18 mouse cellular contexts compared by ENCODE assay signal in the genomic region with DNA sequence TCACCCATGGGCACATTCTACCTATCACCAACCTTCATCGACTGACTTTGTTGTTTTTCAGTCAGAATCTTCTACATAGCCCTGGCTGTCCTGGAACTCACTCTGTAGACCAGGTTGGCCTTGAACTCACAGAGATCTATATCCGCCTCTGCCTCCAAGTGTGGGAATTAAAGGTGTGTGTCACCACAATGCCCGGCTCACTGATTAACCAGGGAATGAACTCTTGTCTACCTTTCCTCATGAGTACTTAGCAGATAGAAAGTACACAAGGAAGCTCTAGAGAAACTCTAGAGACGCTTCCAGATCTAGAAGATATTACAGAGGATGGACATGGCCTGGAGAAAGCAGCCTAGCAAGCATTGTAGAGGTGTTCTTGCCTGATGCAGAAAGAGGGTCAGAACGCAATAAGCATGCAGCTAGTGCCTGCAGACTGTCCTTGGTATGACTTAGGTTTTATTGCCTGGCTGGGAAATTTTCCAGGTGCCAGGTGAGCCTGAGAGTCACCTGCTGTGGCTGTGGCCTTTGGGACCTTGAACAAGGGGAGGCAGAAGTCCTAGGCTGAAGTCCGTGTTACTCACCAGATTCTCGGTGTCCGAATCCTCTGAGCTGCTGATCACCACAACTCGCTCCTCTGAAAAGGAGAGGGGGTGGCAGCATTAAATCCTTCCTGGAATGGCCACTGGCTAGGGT. TPM values are rescaled to one million over a fixed set of nuclear protein-coding genes. Genes with fewer than 3 reads are reported as not detected.
DNase-seq lines count a peak whose midpoint lies in the region; ATAC-seq and TF ChIP-seq lines count a peak whose summit lies in the region.
"Had no signal": no experiment of that assay in that cellular context is flagged by ENCODE, and none has a peak within 500 bp of the region (broad histone marks: within the 10 kb centered on the region; RNA-seq: fewer than 3 reads in every experiment).

No protein-coding gene starts in this region.

- TF ChIP-seq POLR2A in small intestine, adult 2 months (IDR thresholded peaks at IDR 0.05; ENCODE audit: low read depth, low read length) = no peak
- no peak for TF ChIP-seq POLR2A in thymus, adult 2 months (IDR thresholded peaks at IDR 0.05; ENCODE audit: control insufficient read depth, extremely low read depth, insufficient read depth, low read length, poor library complexity)

- no peaks in the 10 kb centered on the region for H3K27me3 ChIP-seq in kidney, embryonic 14.5 days (ENCODE audit: control insufficient read depth, insufficient read depth, low read length)
- H3K27me3 ChIP-seq in midbrain, embryonic 11.5 days (ENCODE audit: control insufficient read depth, insufficient read depth, low read length) = no peaks in the 10 kb centered on the region
- no peaks in the 10 kb centered on the region for H3K27me3 ChIP-seq in midbrain, embryonic 15.5 days (replicated peaks)
- no peaks in the 10 kb centered on the region for H3K27me3 ChIP-seq in small intestine, adult 2 months (ENCODE audit: control insufficient read depth, insufficient read depth, low read length)
- H3K27me3 ChIP-seq in embryonic facial prominence, embryonic 10.5 days (replicated peaks; ENCODE audit: low read depth, poor library complexity, severe bottlenecking) = no peaks in the 10 kb centered on the region
- H3K27me3 ChIP-seq in thymus, adult 2 months (ENCODE audit: control insufficient read depth, insufficient read depth, low read length) = no peaks in the 10 kb centered on the region
- H3K27me3 ChIP-seq: forebrain, embryonic 13.5 days; heart, embryonic 13.5 days had no signal

- no peak overlapping the region for H3K9ac ChIP-seq in kidney, embryonic 14.5 days (ENCODE audit: low read depth, low read length)
- no peak overlapping the region for H3K9ac ChIP-seq in midbrain, embryonic 11.5 days (ENCODE audit: low read length)
- no peak overlapping the region for H3K9ac ChIP-seq in midbrain, embryonic 15.5 days
- H3K9ac ChIP-seq: forebrain, embryonic 13.5 days; forebrain, postnatal 0 days; heart, embryonic 13.5 days had no signal

- H3K4me1 ChIP-seq in kidney, embryonic 14.5 days (ENCODE audit: control insufficient read depth, insufficient read depth, low read length) = 0 out of 2 replicates have a peak, but pooled peaks cover 4% of the 10 kb centered on the region
- no peaks in the 10 kb centered on the region for H3K4me1 ChIP-seq in midbrain, embryonic 11.5 days (ENCODE audit: control insufficient read depth, insufficient read depth, low read length)
- no peaks in the 10 kb centered on the region for H3K4me1 ChIP-seq in midbrain, embryonic 15.5 days
- peaks cover 34% of the 10 kb centered on the region for H3K4me1 ChIP-seq in small intestine, adult 2 months (ENCODE audit: control insufficient read depth, insufficient read depth, insufficient read length, low read length)
- peaks cover 16% of the 10 kb centered on the region for H3K4me1 ChIP-seq in embryonic facial prominence, embryonic 10.5 days
- peaks cover 18% of the 10 kb centered on the region for H3K4me1 ChIP-seq in thymus, adult 2 months (replicated peaks; ENCODE audit: control insufficient read depth, insufficient read depth, low read length)
- H3K4me1 ChIP-seq: forebrain, embryonic 13.5 days had no signal

- H3K27ac ChIP-seq in kidney, embryonic 14.5 days (ENCODE audit: low read depth, low read length) = no peak overlapping the region
- no peak overlapping the region for H3K27ac ChIP-seq in midbrain, embryonic 11.5 days (ENCODE audit: low read depth, low read length)
- H3K27ac ChIP-seq in midbrain, embryonic 15.5 days = no peak overlapping the region
- peak overlapping the region; percentile 94 for H3K27ac ChIP-seq in small intestine, adult 2 months (ENCODE audit: insufficient read depth, low read depth, low read length)
- H3K27ac ChIP-seq in embryonic facial prominence, embryonic 10.5 days (replicated peaks) = no peak overlapping the region
- H3K27ac ChIP-seq in thymus, adult 2 months (ENCODE audit: control insufficient read depth, insufficient read depth, low read length) = no peak overlapping the region
- H3K27ac ChIP-seq: forebrain, embryonic 13.5 days; heart, embryonic 13.5 days had no signal

- WGBS in kidney, embryonic 14.5 days = 97% methylated on average over 9 of the region's 9 CpGs
- WGBS in midbrain, embryonic 11.5 days = 97% methylated on average over 9 of the region's 9 CpGs
- WGBS in midbrain, embryonic 15.5 days = 94% methylated on average over 9 of the region's 9 CpGs
- 39% methylated on average over 9 of the region's 9 CpGs for WGBS in small intestine, adult 2 months
- WGBS in embryonic facial prominence, embryonic 10.5 days = 93% methylated on average over 9 of the region's 9 CpGs
- WGBS in thymus, adult 2 months = 99% methylated on average over 9 of the region's 9 CpGs

- H3K36me3 ChIP-seq in kidney, embryonic 14.5 days (ENCODE audit: control insufficient read depth, insufficient read depth, low read length) = peaks cover 60% of the 10 kb centered on the region
- H3K36me3 ChIP-seq in midbrain, embryonic 11.5 days (ENCODE audit: control insufficient read depth, insufficient read depth, low read length) = 0 out of 2 replicates have a peak, but pooled peaks cover 4% of the 10 kb centered on the region
- no peaks in the 10 kb centered on the region for H3K36me3 ChIP-seq in midbrain, embryonic 15.5 days (replicated peaks)
- H3K36me3 ChIP-seq in small intestine, adult 2 months (ENCODE audit: control insufficient read depth, insufficient read depth, low read length) = peaks cover 56% of the 10 kb centered on the region
- H3K36me3 ChIP-seq in embryonic facial prominence, embryonic 10.5 days (replicated peaks) = peaks cover 92% of the 10 kb centered on the region
- H3K36me3 ChIP-seq in thymus, adult 2 months (ENCODE audit: control insufficient read depth, insufficient read depth, low read length) = peaks cover 34% of the 10 kb centered on the region

- DNase-seq in kidney, adult 11 months = peak; percentile 81
- DNase-seq in midbrain, embryonic 11.5 days (ENCODE audit: low spot score, missing footprints) = peak; percentile 26
- peak; percentile 40 for DNase-seq in kidney, postnatal 10 days
- DNase-seq in embryonic facial prominence, embryonic 10.5 days (ENCODE audit: low spot score) = no peak
- no peak for DNase-seq in thymus, adult 2 months
- DNase-seq: adrenal gland, postnatal 10 days; cerebellum, adult 11 months; cerebellum, adult 8-10 months; cerebellum, postnatal 14 days; forebrain, postnatal 0 days; gastrocnemius, postnatal 25 days; heart, adult 11 months; heart, postnatal 36 days had no signal

- H3K4me3 ChIP-seq in kidney, embryonic 14.5 days (ENCODE audit: low read length) = no peak overlapping the region
- H3K4me3 ChIP-seq in midbrain, embryonic 11.5 days (ENCODE audit: low read depth, low read length) = no peak overlapping the region
- no peak overlapping the region for H3K4me3 ChIP-seq in midbrain, embryonic 15.5 days
- H3K4me3 ChIP-seq in small intestine, adult 2 months (ENCODE audit: low read depth, low read length) = no peak overlapping the region
- no peak overlapping the region for H3K4me3 ChIP-seq in embryonic facial prominence, embryonic 10.5 days
- H3K4me3 ChIP-seq in thymus, adult 2 months (ENCODE audit: control insufficient read depth, insufficient read depth, low read length) = no peak overlapping the region
- H3K4me3 ChIP-seq: forebrain, embryonic 13.5 days; heart, embryonic 13.5 days had no signal

- H3K4me2 ChIP-seq in kidney, embryonic 14.5 days (replicated peaks; ENCODE audit: low read depth, low read length) = no peak overlapping the region
- H3K4me2 ChIP-seq in midbrain, embryonic 11.5 days = no peak overlapping the region
- H3K4me2 ChIP-seq in midbrain, embryonic 15.5 days = no peak overlapping the region
- H3K4me2 ChIP-seq: forebrain, embryonic 13.5 days; heart, embryonic 13.5 days had no signal

- no peak for TF ChIP-seq CTCF in small intestine, adult 2 months (IDR thresholded peaks at IDR 0.05; ENCODE audit: extremely low read depth, insufficient read length, insufficient replicate concordance, low read depth, low read length)
- no peak for TF ChIP-seq CTCF in thymus, adult 2 months (IDR thresholded peaks at IDR 0.05; ENCODE audit: borderline replicate concordance, control insufficient read depth, extremely low read depth, insufficient read depth, low read length, poor library complexity)

- ATAC-seq in kidney, embryonic 14.5 days (ENCODE audit: low FRiP score, low TSS enrichment) = no peak
- ATAC-seq in midbrain, embryonic 11.5 days (ENCODE audit: low FRiP score) = no peak
- ATAC-seq in midbrain, embryonic 15.5 days (replicated peaks) = no peak
- ATAC-seq: forebrain, embryonic 13.5 days; forebrain, postnatal 0 days had no signal

- no peaks in the 10 kb centered on the region for H3K9me3 ChIP-seq in kidney, embryonic 14.5 days (ENCODE audit: control insufficient read depth, low read length)
- no peaks in the 10 kb centered on the region for H3K9me3 ChIP-seq in midbrain, embryonic 11.5 days (ENCODE audit: control insufficient read depth, low read length)
- H3K9me3 ChIP-seq in midbrain, embryonic 15.5 days = no peaks in the 10 kb centered on the region
- no peaks in the 10 kb centered on the region for H3K9me3 ChIP-seq in embryonic facial prominence, embryonic 10.5 days
- H3K9me3 ChIP-seq: forebrain, embryonic 13.5 days; heart, embryonic 13.5 days had no signal

RNA-seq across cellular contexts. Expression of gene Pml, which starts 20.7 kb away (rescaled TPM):
- polyA plus RNA-seq in kidney, embryonic 14.5 days (2014; fragmentation: Nextera tagmentation; extraction: Ambion mirVana) = 13.5 and 25.0 TPM in 2 replicates
- polyA plus RNA-seq in midbrain, embryonic 11.5 days (2014; fragmentation: Nextera tagmentation; extraction: Ambion mirVana) = 8.7 and 10.1 TPM in 2 replicates
- 3.9 and 5.0 TPM in 2 replicates for polyA plus RNA-seq in midbrain, embryonic 15.5 days (2015; fragmentation: Nextera tagmentation; extraction: Ambion mirVana)
- polyA plus RNA-seq in small intestine, adult 2 months (2012; rRNA removed) = 18.4 and 45.0 TPM in 2 replicates
- 17.2 and 17.6 TPM in 2 replicates for polyA plus RNA-seq in embryonic facial prominence, embryonic 10.5 days (2016; fragmentation: Nextera tagmentation; extraction: Ambion mirVana)
- 74.1 and 83.0 TPM in 2 replicates for polyA plus RNA-seq in thymus, adult 2 months (2012; rRNA removed)

RNA-seq across cellular contexts. Expression of gene Stoml1, which starts 24.0 kb away (rescaled TPM):
- polyA plus RNA-seq in kidney, embryonic 14.5 days (2014; fragmentation: Nextera tagmentation; extraction: Ambion mirVana) = 22.3 and 29.8 TPM in 2 replicates
- polyA plus RNA-seq in midbrain, embryonic 11.5 days (2014; fragmentation: Nextera tagmentation; extraction: Ambion mirVana) = 27.6 and 29.7 TPM in 2 replicates
- 136 and 140 TPM in 2 replicates for polyA plus RNA-seq in midbrain, embryonic 15.5 days (2015; fragmentation: Nextera tagmentation; extraction: Ambion mirVana)
- polyA plus RNA-seq in small intestine, adult 2 months (2012; rRNA removed) = 9.9 and 21.3 TPM in 2 replicates
- 28.4 and 30.2 TPM in 2 replicates for polyA plus RNA-seq in embryonic facial prominence, embryonic 10.5 days (2016; fragmentation: Nextera tagmentation; extraction: Ambion mirVana)
- 67.4 and 71.5 TPM in 2 replicates for polyA plus RNA-seq in thymus, adult 2 months (2012; rRNA removed)

RNA-seq across cellular contexts. Expression of gene Islr2, which starts 24.8 kb away (rescaled TPM):
- polyA plus RNA-seq in kidney, embryonic 14.5 days (2014; fragmentation: Nextera tagmentation; extraction: Ambion mirVana) = 0.12 and 0.23 TPM in 2 replicates
- 18.7 and 19.6 TPM in 2 replicates for polyA plus RNA-seq in midbrain, embryonic 11.5 days (2014; fragmentation: Nextera tagmentation; extraction: Ambion mirVana)
- polyA plus RNA-seq in midbrain, embryonic 15.5 days (2015; fragmentation: Nextera tagmentation; extraction: Ambion mirVana) = 44.4 and 55.1 TPM in 2 replicates
- 0.91 and 1.3 TPM in 2 replicates for polyA plus RNA-seq in small intestine, adult 2 months (2012; rRNA removed)
- 1.5 and 2.2 TPM in 2 replicates for polyA plus RNA-seq in embryonic facial prominence, embryonic 10.5 days (2016; fragmentation: Nextera tagmentation; extraction: Ambion mirVana)
- polyA plus RNA-seq in thymus, adult 2 months (2012; rRNA removed) = 0.50 and 1.4 TPM in 2 replicates

RNA-seq across cellular contexts. Expression of gene Islr, which starts 24.8 kb away (rescaled TPM):
- 47.4 and 48.6 TPM in 2 replicates for polyA plus RNA-seq in kidney, embryonic 14.5 days (2014; fragmentation: Nextera tagmentation; extraction: Ambion mirVana)
- 13.0 and 13.9 TPM in 2 replicates for polyA plus RNA-seq in midbrain, embryonic 11.5 days (2014; fragmentation: Nextera tagmentation; extraction: Ambion mirVana)
- polyA plus RNA-seq in midbrain, embryonic 15.5 days (2015; fragmentation: Nextera tagmentation; extraction: Ambion mirVana) = 36.1 and 46.9 TPM in 2 replicates
- 27.5 and 31.4 TPM in 2 replicates for polyA plus RNA-seq in small intestine, adult 2 months (2012; rRNA removed)
- polyA plus RNA-seq in embryonic facial prominence, embryonic 10.5 days (2016; fragmentation: Nextera tagmentation; extraction: Ambion mirVana) = 13.8 and 18.2 TPM in 2 replicates
- polyA plus RNA-seq in thymus, adult 2 months (2012; rRNA removed) = 25.3 and 32.2 TPM in 2 replicates

Comparison
In these comparisons a context has a peak if more than half of its experiments do, and no peak if none do; other contexts are left out.
1. DNase-seq: peak in kidney, adult 11 months (single experiment), midbrain, embryonic 11.5 days (single experiment) and kidney, postnatal 10 days (single experiment); none in embryonic facial prominence, embryonic 10.5 days (single experiment) and thymus, adult 2 months (single experiment).